Mouse (Mus musculus) CH12.LX (cell line): ENCODE measurements around the gene Pik3cg. TPM values are rescaled to one million over a fixed set of nuclear protein-coding genes. Genes with fewer than 3 reads are reported as not detected.

Source experiments
- DNase-seq: peaks from one replicate; pipeline ENCODE4 v3.0.0-alpha.2; 2013; ENCODE audit errors: extremely low read depth
- H3K27ac ChIP-seq: 2 replicates; pipeline ENCODE4 v1.5.1; 2012; ENCODE audit warnings: low read depth, mild to moderate bottlenecking, control low read depth, moderate library complexity; ENCODE audit not compliant: insufficient read depth
- H3K27me3 ChIP-seq: replicated peaks from 2 replicates; pipeline ENCODE3; 2012; ENCODE audit warnings: inconsistent platforms
- H3K36me3 ChIP-seq, 2 experiments: replicated peaks in 1 of 2; 2 replicates each; pipeline versions ENCODE3 to v1.6.1; 2012; ENCODE audit warnings: inconsistent platforms in 1 of 2, low read length in 1 of 2, mild to moderate bottlenecking in 1 of 2, mixed read lengths in 1 of 2, moderate library complexity in 1 of 2; ENCODE audit not compliant: control insufficient read depth in 1 of 2, insufficient read depth in 1 of 2
- H3K4me1 ChIP-seq, 2 experiments: 2 replicates each; pipeline ENCODE4 v1.6.1; 2012; ENCODE audit warnings: inconsistent platforms in 1 of 2, moderate library complexity in 1 of 2; ENCODE audit not compliant: insufficient read depth in 2 of 2, control insufficient read depth in 1 of 2
- H3K4me2 ChIP-seq: 2 replicates; pipeline ENCODE4 v1.6.1; 2012; ENCODE audit warnings: low read depth, mild to moderate bottlenecking, control low read depth; ENCODE audit not compliant: poor library complexity, insufficient read depth, severe bottlenecking
- H3K4me3 ChIP-seq, 3 experiments: fragments of 150-350 bp in 1 of 3; sonication (generic) in 1 of 3; replicated peaks in 1 of 3; 2 replicates each; pipeline versions ENCODE3 to v1.5.1; 2011 to 2012; ENCODE audit warnings: low read depth in 2 of 3, low read length in 2 of 3, mild to moderate bottlenecking in 2 of 3, moderate library complexity in 2 of 3, control low read depth in 1 of 3, improper control_type of control experiment in 1 of 3, inconsistent platforms in 1 of 3, mixed read lengths in 1 of 3; ENCODE audit not compliant: poor library complexity in 1 of 3
- H3K79me2 ChIP-seq: replicated peaks from 2 replicates; pipeline ENCODE4 v1.6.1; 2012; ENCODE audit warnings: mild to moderate bottlenecking, moderate library complexity; ENCODE audit not compliant: control insufficient read depth, poor library complexity, insufficient read depth, severe bottlenecking; ENCODE audit errors: extremely low read depth
- H3K9ac ChIP-seq: 2 replicates; pipeline ENCODE4 v1.6.1; 2012; ENCODE audit warnings: low read depth, mild to moderate bottlenecking, control low read depth, moderate library complexity; ENCODE audit not compliant: insufficient read depth
- H3K9me3 ChIP-seq: replicated peaks from 2 replicates; pipeline ENCODE3; 2012; ENCODE audit warnings: low read length, inconsistent platforms, mixed read lengths
- BHLHE40 ChIP-seq: IDR thresholded peaks from 2 replicates; pipeline ENCODE4 v1.6.1; 2011; ENCODE audit warnings: mild to moderate bottlenecking, low read depth, low read length, improper control_type of control experiment
- CHD1 ChIP-seq: IDR thresholded peaks from 2 replicates; pipeline ENCODE4 v1.6.1; 2012; ENCODE audit warnings: low read depth, low read length, improper control_type of control experiment, inconsistent platforms
- CHD2 ChIP-seq: IDR thresholded peaks from 2 replicates; pipeline ENCODE4 v1.6.1; 2011; ENCODE audit warnings: low read length, improper control_type of control experiment
- CTCF ChIP-seq, 2 experiments: IDR thresholded peaks in 1 of 2; conservative IDR thresholded peaks in 1 of 2; 2 replicates each; pipeline ENCODE4 v1.5.1; 2011 to 2012; ENCODE audit warnings: low read depth in 2 of 2, low read length in 2 of 2, improper control_type of control experiment in 1 of 2, inconsistent platforms in 1 of 2, mild to moderate bottlenecking in 1 of 2, moderate library complexity in 1 of 2
- E2F4 ChIP-seq: IDR thresholded peaks from 2 replicates; pipeline ENCODE4 v1.6.1; 2011; ENCODE audit warnings: low read depth, low read length, improper control_type of control experiment; ENCODE audit not compliant: insufficient replicate concordance
- ELF1 ChIP-seq: IDR thresholded peaks from 2 replicates; pipeline ENCODE4 v1.6.1; 2014; ENCODE audit warnings: low read depth, mild to moderate bottlenecking, inconsistent platforms, low read length, improper control_type of control experiment
- EP300 ChIP-seq: IDR thresholded peaks from 2 replicates; pipeline ENCODE4 v1.6.1; 2011; ENCODE audit warnings: low read length, improper control_type of control experiment
- ETS1 ChIP-seq: conservative IDR thresholded peaks from 2 replicates; pipeline ENCODE4 v1.6.1; 2012; ENCODE audit warnings: low read depth, mild to moderate bottlenecking, inconsistent platforms, low read length, improper control_type of control experiment, moderate library complexity
- GABPA ChIP-seq: IDR thresholded peaks from 2 replicates; pipeline ENCODE4 v1.6.1; 2012; ENCODE audit warnings: low read depth, low read length, improper control_type of control experiment, inconsistent platforms; ENCODE audit not compliant: insufficient replicate concordance
- HCFC1 ChIP-seq: IDR thresholded peaks from 2 replicates; pipeline ENCODE4 v1.6.1; 2012; ENCODE audit warnings: low read depth, mild to moderate bottlenecking, inconsistent platforms, low read length, improper control_type of control experiment
- IRF4 ChIP-seq: IDR thresholded peaks from 2 replicates; pipeline ENCODE4 v1.6.1; 2014; ENCODE audit warnings: low read depth, mild to moderate bottlenecking, inconsistent platforms, low read length, improper control_type of control experiment
- JUN ChIP-seq: IDR thresholded peaks from 2 replicates; pipeline ENCODE4 v1.6.1; 2011; ENCODE audit warnings: low read depth, mild to moderate bottlenecking, low read length, improper control_type of control experiment, moderate library complexity; ENCODE audit not compliant: insufficient read depth
- JUND ChIP-seq: conservative IDR thresholded peaks from 2 replicates; pipeline ENCODE4 v1.6.1; 2011; ENCODE audit warnings: low read depth, low read length, improper control_type of control experiment
- KAT2A ChIP-seq: IDR thresholded peaks from 2 replicates; pipeline ENCODE4 v1.6.1; 2012; ENCODE audit warnings: low read length, improper control_type of control experiment, inconsistent platforms; ENCODE audit not compliant: insufficient replicate concordance
- MAFK ChIP-seq: IDR thresholded peaks from 2 replicates; pipeline ENCODE4 v1.6.1; 2011; ENCODE audit warnings: low read length, improper control_type of control experiment; ENCODE audit not compliant: insufficient replicate concordance
- MAX ChIP-seq: IDR thresholded peaks from 2 replicates; pipeline ENCODE4 v1.6.1; 2011; ENCODE audit warnings: low read length, improper control_type of control experiment
- MAZ ChIP-seq: IDR thresholded peaks from 2 replicates; pipeline ENCODE4 v1.6.1; 2012; ENCODE audit warnings: low read depth, mild to moderate bottlenecking, inconsistent platforms, low read length, improper control_type of control experiment, moderate library complexity
- MEF2A ChIP-seq: IDR thresholded peaks from 2 replicates; pipeline ENCODE4 v1.6.1; 2014; ENCODE audit warnings: low read depth, mild to moderate bottlenecking, inconsistent platforms, low read length, improper control_type of control experiment, borderline replicate concordance
- MXI1 ChIP-seq: IDR thresholded peaks from 2 replicates; pipeline ENCODE4 v1.6.1; 2011; ENCODE audit warnings: mild to moderate bottlenecking, low read depth, low read length, improper control_type of control experiment
- MYC ChIP-seq: IDR thresholded peaks from 2 replicates; pipeline ENCODE4 v1.6.1; 2011; ENCODE audit warnings: low read depth, mild to moderate bottlenecking, improper control_type of control experiment, low read length
- NELFE ChIP-seq: IDR thresholded peaks from 2 replicates; pipeline ENCODE4 v1.6.1; 2011; ENCODE audit warnings: low read depth, low read length, improper control_type of control experiment
- NRF1 ChIP-seq: IDR thresholded peaks from 2 replicates; pipeline ENCODE4 v1.6.1; 2014; ENCODE audit warnings: low read depth, mild to moderate bottlenecking, inconsistent platforms, low read length, improper control_type of control experiment, moderate library complexity
- PAX5 ChIP-seq: IDR thresholded peaks from 2 replicates; pipeline ENCODE4 v1.6.1; 2012; ENCODE audit warnings: low read length, inconsistent platforms, mixed read lengths
- POLR2A ChIP-seq: IDR thresholded peaks from 2 replicates; pipeline ENCODE4 v1.6.1; 2011; ENCODE audit warnings: low read depth, mild to moderate bottlenecking, improper control_type of control experiment, low read length
- POLR2AphosphoS2 ChIP-seq: IDR thresholded peaks from 2 replicates; pipeline ENCODE4 v1.6.1; 2011; ENCODE audit warnings: low read depth, low read length, improper control_type of control experiment
- RAD21 ChIP-seq: IDR thresholded peaks from 2 replicates; pipeline ENCODE4 v1.6.1; 2011; ENCODE audit warnings: low read depth, mild to moderate bottlenecking, low read length, improper control_type of control experiment, moderate library complexity
- RCOR1 ChIP-seq: conservative IDR thresholded peaks from 2 replicates; pipeline ENCODE4 v1.6.1; 2012; ENCODE audit warnings: low read depth, mild to moderate bottlenecking, inconsistent platforms, low read length, improper control_type of control experiment
- SIN3A ChIP-seq: IDR thresholded peaks from 2 replicates; pipeline ENCODE4 v1.6.1; 2012; ENCODE audit warnings: low read length, improper control_type of control experiment, inconsistent platforms
- SMC3 ChIP-seq: IDR thresholded peaks from 2 replicates; pipeline ENCODE4 v1.6.1; 2011; ENCODE audit warnings: low read depth, low read length, improper control_type of control experiment
- TBP ChIP-seq: conservative IDR thresholded peaks from 2 replicates; pipeline ENCODE4 v1.6.1; 2011; ENCODE audit warnings: low read depth, low read length, improper control_type of control experiment
- TCF12 ChIP-seq: IDR thresholded peaks from 2 replicates; pipeline ENCODE4 v1.6.1; 2014; ENCODE audit warnings: low read depth, mild to moderate bottlenecking, inconsistent platforms, low read length, improper control_type of control experiment
- UBTF ChIP-seq: IDR thresholded peaks from 2 replicates; pipeline ENCODE4 v1.6.1; 2012; ENCODE audit warnings: low read depth, mild to moderate bottlenecking, inconsistent platforms, low read length, improper control_type of control experiment, moderate library complexity
- USF1 ChIP-seq: IDR thresholded peaks from 2 replicates; pipeline ENCODE4 v1.6.1; 2014; ENCODE audit warnings: low read depth, mild to moderate bottlenecking, inconsistent platforms, low read length, improper control_type of control experiment
- USF2 ChIP-seq: conservative IDR thresholded peaks from 2 replicates; pipeline ENCODE4 v1.6.1; 2011; ENCODE audit warnings: low read depth, low read length, improper control_type of control experiment
- ZC3H11A ChIP-seq: IDR thresholded peaks from 2 replicates; pipeline ENCODE4 v1.6.1; 2012; ENCODE audit warnings: low read depth, mild to moderate bottlenecking, inconsistent platforms, low read length, improper control_type of control experiment
- ZKSCAN1 ChIP-seq: IDR thresholded peaks from 2 replicates; pipeline ENCODE4 v1.6.1; 2012; ENCODE audit warnings: low read depth, inconsistent platforms, low read length, improper control_type of control experiment, borderline replicate concordance
- ZMIZ1 ChIP-seq: IDR thresholded peaks from 2 replicates; pipeline ENCODE4 v1.6.1; 2012; ENCODE audit warnings: low read depth, mild to moderate bottlenecking, inconsistent platforms, low read length, improper control_type of control experiment
- ZNF384 ChIP-seq: IDR thresholded peaks from 2 replicates; pipeline ENCODE4 v1.6.1; 2012; ENCODE audit warnings: low read depth, low read length, improper control_type of control experiment, inconsistent platforms
- dilution Hi-C: fragments of 300-500 bp; cut with MboI; formaldehyde crosslinking; loops from 2 replicates; pipeline ENCODE4 v1.14.3; 2020; ENCODE audit warnings: low sequenced_read_pairs; ENCODE audit not compliant: extremely low pct_unique_long_range_greater_than_20kb, extremely low pct_ligation_motif_present
- in situ Hi-C: fragments of 300-500 bp; cut with MboI; formaldehyde crosslinking; loops from 3 replicates; pipeline ENCODE4 v1.14.3; 2019; ENCODE audit warnings: low sequenced_read_pairs, low pct_ligation_motif_present, low pct_unique_long_range_greater_than_20kb, mixed read lengths
- polyA plus RNA-seq: library from polyadenylated mRNA; unstranded; fragments of >175 nt; gene quantifications from 2 replicates; pipeline ENCODE4 v1.2.1, GENCODE M21; 2012; ENCODE audit warnings: low read depth; ENCODE audit not compliant: insufficient read length
- total RNA-seq, 2 experiments: library from RNA; depleted of rRNA; stranded (reverse); fragments of 300-350 nt in 1 of 2; fragments of >200 nt in 1 of 2; gene quantifications; 2 replicates each; pipeline ENCODE4 v1.2.3; 2012 to 2014

Pik3cg gene
- total and polyA plus RNA-seq, 3 experiments: 35.4 to 40.6 (median 35.8) TPM

GRCm38 (mm10) chr12:32183584-32183983 lies 24.9 kb downstream of the Pik3cg start:
- no peaks in the 10 kb centered on the region for H3K79me2 ChIP-seq
- no peaks in the 10 kb centered on the region for H3K27me3 ChIP-seq
- H3K4me2 ChIP-seq: peak overlapping the region; percentile 80; the same call in 1 of the 2 replicates
- peak; percentile 78 for DNase-seq
- peak overlapping the region; percentile 51; the same call in 1 of the 2 replicates for H3K9ac ChIP-seq
- dilution Hi-C loops: no loop called here
- H3K27ac ChIP-seq: peak overlapping the region; percentile 99
- no peaks in the 10 kb centered on the region for H3K9me3 ChIP-seq
- peaks cover 48 to 59% of the 10 kb centered on the region in 2 experiments for H3K36me3 ChIP-seq
- in situ Hi-C loops: no loop called here
- TF ChIP-seq HCFC1 (no peak), IRF4 (peak; percentile 95), MAFK (peak; percentile 71; the same call in 1 of the 2 replicates), KAT2A (no peak), NELFE (no peak), CHD2 (peak; percentile 56), ZMIZ1 (no peak), MAX (peak; percentile 17; the same call in 1 of the 2 replicates), ELF1 (no peak), E2F4 (no peak), GABPA (no peak), TBP (no peak), ZC3H11A (no peak; the same call in 1 of the 2 replicates), POLR2A (no peak), BHLHE40 (peak; percentile 88), SMC3 (no peak; the same call in 1 of the 2 replicates), ETS1 (peak; percentile 84), MAZ (0 out of 2 replicates have a peak, but pooled peaks have one; percentile 54), NRF1 (no peak), USF2 (no peak), ZNF384 (peak; percentile 89), CHD1 (no peak), TCF12 (peak; percentile 54; the same call in 1 of the 2 replicates), MXI1 (no peak), ZKSCAN1 (no peak), PAX5 (no peak), SIN3A (peak; percentile 82), RAD21 (peak; percentile 6), EP300 (peak; percentile 84), MYC (peak; percentile 72), RCOR1 (peak; percentile 88), JUND (0 out of 2 replicates have a peak, but pooled peaks have one; percentile 12), JUN (peak; percentile 39; the same call in 1 of the 2 replicates), CTCF (conservative IDR thresholded peaks at IDR 0.05 in 1 of 2, IDR thresholded peaks at IDR 0.05 in 1 of 2; ENCODE audit: low read depth in 2 of 2, low read length in 2 of 2) (no peak), USF1 (no peak; the same call in 1 of the 2 replicates), MEF2A (peak; percentile 71), UBTF (no peak), POLR2AphosphoS2 (no peak)
- peaks cover 26 to 57% of the 10 kb centered on the region in 2 experiments for H3K4me1 ChIP-seq
- no peak overlapping the region for H3K4me3 ChIP-seq
